Mouse (Mus musculus) mouse trophoblast stem cell (cell line): ENCODE data around the gene Creb5.

Experiments used
- in situ Hi-C, 2 experiments: fragments of 300-500 bp; cut with MseI, MboI; formaldehyde crosslinking; loops; 2 replicates in 1 of 2; 3 replicates in 1 of 2; pipeline ENCODE4 v1.15.1; 2025

The Creb5 gene

DNA sequence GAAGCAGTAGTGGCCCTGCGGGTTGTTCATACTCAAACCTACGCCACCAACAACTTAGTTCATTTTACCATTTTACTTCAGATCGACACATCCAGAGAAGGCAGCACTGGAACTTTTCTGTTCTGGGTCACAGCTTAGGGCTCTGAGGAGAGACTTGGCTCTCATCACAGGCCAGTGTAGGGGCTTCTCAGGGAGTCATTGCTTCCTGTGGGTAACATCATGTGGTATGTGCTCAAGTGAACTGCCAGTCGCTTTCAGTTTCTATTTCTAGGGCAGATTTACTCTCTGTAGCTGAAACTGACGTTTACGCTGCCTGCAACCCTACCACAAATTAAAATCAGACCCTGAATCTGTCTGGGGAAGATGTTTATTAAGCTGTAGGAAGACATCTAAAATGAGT, 302.7 kb downstream of the Creb5 start:
- in situ Hi-C loops = no loop called here

DNA sequence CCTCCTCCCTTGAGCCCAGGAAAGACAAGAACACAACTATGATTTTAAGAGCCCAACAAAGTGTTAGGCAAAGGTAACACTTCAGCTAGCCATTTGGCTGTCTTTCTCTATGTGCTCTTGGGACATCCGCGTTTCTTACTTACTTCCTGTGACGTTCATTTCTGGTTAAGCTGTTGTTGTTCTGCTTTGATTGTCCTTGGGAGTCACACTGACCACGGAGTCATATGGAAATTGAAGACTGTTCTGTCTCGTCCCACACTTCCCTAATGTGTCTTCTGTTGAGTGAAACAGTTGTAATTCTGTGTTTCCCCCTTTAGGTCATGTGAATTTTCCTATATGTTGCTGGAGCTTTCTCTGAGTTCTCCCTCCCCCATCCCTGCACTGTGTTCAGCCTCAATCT, 305.2 kb downstream of the Creb5 start:
- in situ Hi-C loops = no loop called here

DNA sequence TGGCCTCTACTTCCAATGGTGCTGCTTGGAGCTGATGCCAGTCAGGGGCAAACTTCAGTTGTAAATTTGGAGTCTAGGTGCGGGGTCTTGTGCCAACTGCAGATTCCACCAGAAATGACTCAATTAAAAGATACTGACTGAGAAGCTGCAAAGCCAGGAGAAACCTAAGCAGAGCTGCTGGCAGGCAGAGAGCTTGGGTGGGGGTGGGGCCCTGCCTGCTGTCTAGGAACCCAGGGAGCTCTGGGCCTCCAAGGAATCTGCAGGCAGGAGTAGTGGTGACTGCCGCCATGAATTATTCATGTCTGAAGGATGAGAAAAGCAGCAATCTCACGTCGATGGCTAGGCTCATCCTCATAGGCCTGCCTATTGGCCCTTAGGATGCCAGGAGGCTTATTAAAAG, 306.5 kb downstream of the Creb5 start:
- in situ Hi-C loops = no loop called here

DNA sequence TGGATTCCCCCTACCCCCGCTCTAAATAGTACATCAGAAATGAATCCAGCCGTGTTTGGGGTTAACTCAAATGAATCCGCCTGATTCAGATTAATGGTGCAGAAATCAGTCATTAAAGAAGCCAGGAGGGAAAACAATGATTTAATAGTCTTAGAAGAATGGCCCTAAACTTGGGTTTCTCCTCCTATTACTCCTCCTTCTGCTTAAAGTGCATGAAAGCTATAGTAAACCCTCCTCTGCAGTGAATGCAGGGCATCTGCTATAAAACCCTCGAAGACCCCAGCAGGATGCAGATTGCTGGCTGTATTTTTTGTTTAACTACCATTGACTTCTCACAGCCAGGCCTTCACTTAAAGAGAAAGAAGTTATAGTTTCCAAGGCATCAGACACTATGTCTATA, 307.2 kb downstream of the Creb5 start:
- in situ Hi-C loops = no loop called here

DNA sequence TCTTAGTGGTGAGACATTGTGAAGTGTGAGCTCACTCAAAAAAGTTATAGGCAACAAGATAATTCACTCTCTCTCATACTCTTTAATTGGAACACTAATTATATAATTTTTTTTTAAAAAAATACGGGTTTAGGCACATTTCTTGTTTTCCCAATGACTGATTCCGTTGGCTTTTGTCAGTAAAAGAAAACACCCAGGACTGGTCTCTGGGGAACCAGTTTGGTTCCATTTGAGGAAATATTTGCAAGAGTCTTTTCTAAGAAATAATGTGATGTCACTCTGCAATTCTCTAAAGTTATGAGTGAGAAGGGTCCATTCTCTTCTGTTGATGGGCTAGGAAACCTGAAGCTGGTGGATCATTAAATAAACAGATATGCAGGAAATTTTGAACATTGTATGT, 309.3 kb downstream of the Creb5 start:
- in situ Hi-C loops = no loop called here

DNA sequence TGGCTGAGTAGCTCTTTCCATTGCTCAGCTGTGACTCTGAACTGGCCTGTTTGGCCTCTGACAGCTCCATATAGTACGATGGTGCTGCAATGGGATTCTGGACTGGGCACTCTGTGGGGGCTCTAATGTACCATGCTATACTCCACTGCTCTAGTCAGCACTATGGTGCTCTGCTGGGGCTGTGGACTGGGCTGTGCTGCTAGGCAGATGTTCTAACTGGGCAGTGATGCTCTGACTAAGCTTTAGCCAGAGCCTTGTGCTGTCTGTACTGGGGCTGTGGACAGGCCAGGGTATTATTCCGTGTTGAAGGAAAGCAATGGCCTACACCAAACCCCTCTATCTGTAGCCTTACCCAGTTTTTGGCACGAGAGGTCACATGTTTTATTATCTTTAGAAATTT, 316.0 kb downstream of the Creb5 start:
- in situ Hi-C loops = no loop called here

DNA sequence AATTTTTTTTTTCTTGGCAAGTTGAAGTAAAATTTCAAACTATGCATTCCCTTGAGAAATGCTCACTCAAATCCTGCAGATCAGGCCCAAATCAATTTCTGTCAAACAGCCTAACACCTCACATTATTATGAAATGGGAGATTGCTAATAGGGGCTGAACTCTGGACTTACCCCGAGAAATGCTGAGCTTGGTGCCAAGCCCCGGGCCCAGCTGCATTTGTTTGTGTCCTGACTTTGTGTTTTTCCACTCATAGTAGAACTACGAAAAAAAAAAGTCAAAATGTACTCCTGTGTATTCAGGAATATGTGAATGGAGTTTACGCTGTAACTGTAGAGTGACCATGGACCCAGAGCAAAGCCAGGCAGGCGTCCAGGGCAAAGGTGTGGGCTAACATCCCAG, 316.6 kb downstream of the Creb5 start:
- in situ Hi-C loops = no loop called here

DNA sequence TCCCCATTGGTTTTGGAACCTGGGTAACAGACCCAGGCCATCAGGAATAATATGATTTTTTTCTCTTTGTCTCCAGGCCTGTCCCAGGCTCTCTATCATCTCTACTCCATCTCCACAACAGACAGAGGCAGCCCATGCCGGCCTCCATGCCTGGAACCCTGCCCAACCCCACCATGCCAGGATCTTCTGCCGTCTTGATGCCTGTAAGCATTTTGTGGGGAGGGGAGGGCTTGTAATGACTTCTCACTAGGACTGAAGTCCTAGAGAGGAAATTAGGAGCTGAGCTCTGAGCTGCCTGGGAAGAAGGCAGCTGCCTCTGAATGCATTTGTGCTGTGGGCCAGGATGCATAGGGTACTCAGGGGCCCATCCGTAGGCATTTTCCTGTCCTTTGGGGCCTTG, 317.3 kb downstream of the Creb5 start:
- in situ Hi-C loops = no loop called here

DNA sequence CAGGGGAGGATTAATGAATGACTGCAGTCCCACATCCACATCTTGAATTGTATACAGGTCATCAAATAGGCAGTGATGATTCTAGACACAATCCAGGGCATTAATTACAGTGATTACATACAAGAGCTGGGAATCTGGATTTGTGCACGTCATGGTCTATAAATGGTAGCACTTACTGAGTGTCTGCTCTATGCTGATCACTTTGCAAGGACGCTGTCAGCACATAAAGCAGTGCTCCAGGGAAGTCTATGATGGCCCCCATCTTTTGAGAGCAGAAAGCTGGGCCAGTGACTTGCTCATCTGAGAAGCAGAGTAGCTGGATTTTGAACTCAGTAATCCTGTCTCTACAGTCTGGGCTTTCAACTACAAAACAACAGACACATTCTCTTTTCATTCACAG, 318.1 kb downstream of the Creb5 start:
- in situ Hi-C loops = no loop called here

DNA sequence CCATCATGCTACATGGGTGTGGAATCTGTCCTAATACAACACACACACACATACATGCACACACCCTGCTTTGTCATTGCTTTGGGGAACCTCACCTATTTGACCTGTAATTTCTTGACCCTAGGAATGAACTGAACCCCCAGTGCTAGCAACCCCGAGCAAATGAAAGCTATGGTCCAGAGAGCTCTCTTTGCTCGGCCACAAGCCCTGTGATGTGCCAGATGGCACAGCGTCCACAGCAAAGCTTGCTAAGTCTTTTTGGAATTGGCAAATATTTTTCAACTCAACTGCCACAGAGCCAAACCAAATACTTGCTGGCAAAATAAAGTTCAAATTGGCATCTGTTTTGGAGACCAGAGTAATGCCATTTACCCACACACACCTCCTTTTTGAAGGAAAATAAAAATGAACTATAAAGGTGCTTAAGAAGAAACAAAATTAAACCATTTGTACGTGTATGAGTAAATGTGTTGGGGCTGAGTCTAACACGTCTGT, 324.4 kb downstream of the Creb5 start:
- in situ Hi-C loops = no loop called here

DNA sequence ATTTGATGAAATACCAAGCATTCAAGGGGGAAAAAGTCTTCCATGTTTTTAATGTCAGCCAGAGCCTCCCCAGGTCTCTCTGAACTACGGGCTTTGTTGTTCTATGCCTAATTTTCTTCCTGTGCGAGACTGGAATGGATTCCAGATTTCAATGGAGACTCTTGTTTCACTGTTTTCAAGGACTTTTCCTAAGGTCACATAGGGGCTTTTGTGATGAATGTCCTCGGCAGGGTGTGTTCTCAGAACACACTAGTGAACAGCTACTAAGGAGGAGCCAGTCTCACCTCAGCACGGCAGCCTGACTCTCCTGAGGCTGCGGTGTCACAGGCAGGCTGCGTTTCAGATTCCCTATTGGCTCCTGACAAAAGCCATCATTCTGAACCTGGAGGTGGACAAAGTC, 325.6 kb downstream of the Creb5 start:
- in situ Hi-C loops = no loop called here

DNA sequence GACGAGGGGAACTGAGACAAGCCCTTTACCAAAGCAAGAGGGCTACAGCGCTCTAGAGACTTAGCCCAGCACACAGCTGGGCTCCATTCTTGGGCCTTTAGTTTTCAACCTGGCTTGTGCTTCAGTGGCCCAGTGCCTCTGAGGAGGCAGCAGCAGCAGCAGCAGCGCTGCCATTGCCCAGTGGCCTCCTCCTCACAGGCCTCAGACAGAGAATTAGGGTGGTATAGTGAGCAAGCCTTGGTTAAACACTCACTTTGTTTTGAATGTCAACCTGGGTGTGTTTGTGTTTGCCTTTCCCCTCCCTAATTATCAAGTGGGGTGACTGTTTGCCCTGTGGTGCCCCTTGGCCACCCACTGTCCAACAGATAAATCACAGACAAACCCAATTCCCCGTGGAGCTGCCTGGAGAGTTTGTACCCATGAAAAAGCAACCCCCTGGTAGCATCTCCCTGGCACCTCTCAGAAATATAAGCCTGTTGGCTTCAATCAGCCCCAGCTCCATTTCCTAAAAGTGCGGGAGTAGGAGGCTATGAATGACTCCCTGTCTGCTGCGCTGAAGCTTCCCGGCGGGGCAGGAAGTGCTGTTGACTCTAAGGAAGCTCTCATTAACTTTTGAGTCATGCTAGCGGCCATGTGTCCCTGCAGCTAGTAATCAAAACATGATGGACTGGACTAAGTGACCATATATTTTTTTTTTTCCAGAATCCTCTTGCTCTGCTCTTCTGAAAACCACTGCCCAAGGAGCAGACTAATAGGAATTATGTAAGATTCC, 328.6 kb downstream of the Creb5 start:
- in situ Hi-C loops = no loop called here

DNA sequence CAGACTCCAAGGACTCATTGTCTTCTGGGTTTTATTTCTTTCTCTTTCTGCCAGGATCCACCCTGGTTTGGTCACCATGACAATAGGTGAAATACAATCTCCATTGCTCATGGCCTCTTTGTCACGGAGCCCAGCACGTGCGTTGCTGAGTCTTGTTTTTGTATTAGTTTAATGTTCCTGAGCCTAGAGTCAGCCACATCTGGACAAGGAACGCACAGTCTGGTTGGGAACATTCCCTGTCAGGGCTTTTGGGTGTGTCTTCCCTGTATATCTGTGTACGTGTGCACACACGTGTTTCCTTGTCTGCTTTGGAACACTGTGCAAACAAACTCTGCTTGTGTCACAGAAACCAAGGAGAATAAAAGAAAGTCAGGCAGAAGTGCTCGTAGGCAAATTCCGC, 331.1 kb downstream of the Creb5 start:
- in situ Hi-C loops = no loop called here

DNA sequence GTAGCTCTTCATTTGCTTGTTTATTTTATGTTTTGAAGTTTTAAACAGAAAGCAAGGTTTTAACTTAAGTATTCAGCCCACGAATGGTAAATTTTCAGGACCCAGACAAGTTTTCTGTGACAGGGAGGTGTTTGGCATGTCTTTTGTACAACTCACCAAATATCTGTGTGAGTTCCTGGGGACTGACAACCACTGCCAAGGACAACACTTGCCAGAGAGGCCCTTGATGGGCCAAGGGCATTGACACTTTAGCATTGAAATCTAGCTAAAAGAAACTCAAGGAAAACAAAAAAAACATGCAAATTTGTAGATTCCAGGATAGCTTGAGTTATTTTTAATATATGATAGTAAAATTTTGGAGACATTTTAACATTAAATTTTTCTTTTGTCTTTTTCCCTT, 332.6 kb downstream of the Creb5 start:
- in situ Hi-C loops = no loop called here

DNA sequence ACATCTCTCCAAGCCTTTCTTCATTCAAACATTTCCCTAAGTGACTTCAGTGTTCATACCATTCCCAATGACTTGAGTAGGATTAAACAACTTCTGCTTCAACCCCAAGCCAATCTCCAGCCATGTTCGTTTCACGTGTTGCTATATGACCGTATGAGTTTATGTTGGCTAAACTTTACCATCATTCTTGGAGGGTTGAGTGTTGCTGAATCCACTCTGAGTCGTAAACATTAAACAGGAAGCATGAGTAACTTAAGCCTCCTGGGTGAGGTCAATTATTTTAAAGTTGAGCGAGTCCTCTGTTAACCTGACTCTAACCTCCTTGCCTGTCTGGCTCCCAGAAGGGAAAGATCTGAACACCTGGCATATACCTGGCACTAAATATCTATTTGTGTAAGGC, 334.2 kb downstream of the Creb5 start:
- in situ Hi-C loops = no loop called here

DNA sequence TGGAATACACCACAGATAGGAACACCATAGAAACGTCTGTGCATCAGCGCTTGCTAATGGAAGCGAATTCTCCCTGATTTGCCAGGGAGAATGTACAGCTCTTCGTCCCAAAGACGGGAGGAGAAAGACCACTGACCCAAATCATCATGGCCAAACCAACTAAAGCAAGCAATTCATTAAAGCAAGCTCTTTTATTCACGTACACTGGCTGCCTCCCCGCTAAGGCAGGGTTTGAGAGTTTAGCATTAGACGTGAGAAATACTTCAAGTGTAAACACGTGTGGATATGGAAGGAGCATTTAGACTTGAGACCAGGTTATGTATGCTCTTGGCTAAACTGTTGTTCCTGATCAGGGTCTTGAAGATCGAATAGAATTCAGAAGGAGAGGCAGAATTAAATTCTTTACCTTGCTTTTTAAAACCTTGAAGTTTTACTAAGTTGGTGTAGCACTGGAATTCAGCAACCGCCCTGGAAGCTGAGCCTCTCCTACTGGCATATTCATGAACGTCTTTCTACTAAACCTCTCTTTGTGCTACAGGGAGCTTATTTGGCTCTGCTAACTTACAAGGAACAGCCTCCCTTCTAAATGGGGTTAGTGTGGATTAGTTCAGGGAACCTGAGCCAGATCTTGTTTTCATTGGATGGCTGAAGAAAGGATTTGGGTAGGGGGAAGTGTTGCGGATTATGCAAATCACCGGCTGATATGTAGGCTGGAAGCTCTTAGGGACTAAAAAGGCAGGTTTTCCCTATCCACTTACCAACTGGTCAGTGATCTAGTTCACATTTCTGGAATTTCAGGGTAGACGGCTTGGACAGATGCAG, 337.6 kb downstream of the Creb5 start:
- in situ Hi-C loops = no loop called here

DNA sequence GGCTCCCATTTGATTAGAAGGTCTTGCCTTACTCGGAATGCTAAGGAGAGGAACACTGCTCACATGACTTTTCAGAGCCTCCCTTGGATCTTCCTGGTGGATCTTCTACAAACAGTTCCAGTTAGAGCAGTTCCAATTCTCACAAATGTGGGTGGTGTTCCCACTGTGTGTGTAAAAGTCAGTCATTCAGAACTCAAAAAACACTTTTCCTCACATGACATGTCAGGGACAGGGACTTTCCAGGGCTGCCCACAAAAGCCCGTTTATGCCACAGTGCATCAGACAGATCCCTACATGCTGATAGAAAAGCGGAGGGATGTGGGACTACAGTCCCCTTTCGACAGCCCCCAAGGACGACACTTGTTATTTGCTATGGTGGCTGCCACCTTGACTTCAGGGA, 339.0 kb downstream of the Creb5 start:
- in situ Hi-C loops = no loop called here

DNA sequence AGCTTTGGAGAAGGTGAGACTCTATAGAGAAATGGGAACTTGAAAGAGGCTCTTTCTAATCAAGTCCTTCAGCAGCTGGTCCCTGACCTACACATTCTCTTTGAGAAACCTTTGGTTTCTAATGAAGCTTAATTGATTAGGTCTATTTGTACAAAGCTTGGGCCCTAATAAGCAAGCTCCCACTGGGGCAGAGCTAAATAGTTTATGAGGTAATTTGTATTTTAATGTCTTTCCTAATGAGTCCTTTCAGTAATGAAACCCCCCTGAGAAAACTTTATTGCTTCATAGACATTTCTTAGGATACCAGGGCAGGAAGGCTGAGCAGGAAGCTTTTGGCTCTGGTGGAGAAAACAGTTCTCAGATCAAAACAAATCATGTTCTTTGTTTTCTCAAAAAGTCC, 341.6 kb downstream of the Creb5 start:
- in situ Hi-C loops = no loop called here

DNA sequence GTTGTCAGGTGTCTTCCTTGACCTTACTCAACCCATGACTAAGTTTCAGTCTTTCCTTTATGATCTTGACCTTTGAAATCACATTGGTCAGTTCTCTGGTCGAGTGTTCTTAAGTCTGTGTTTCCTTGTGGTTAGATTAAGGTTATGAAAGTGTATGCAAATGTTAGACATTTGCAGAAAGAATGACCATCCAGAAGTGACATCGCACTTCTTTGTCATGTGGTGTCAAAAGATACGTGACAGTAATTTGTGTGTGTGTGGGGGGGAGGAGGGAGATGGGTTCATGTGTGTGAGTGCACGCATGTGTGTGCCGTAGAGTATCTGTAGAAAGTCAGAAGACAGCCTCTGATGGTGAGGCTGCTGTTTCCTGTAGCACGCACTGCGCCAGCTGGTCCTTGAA, 348.4 kb downstream of the Creb5 start:
- in situ Hi-C loops = no loop called here

DNA sequence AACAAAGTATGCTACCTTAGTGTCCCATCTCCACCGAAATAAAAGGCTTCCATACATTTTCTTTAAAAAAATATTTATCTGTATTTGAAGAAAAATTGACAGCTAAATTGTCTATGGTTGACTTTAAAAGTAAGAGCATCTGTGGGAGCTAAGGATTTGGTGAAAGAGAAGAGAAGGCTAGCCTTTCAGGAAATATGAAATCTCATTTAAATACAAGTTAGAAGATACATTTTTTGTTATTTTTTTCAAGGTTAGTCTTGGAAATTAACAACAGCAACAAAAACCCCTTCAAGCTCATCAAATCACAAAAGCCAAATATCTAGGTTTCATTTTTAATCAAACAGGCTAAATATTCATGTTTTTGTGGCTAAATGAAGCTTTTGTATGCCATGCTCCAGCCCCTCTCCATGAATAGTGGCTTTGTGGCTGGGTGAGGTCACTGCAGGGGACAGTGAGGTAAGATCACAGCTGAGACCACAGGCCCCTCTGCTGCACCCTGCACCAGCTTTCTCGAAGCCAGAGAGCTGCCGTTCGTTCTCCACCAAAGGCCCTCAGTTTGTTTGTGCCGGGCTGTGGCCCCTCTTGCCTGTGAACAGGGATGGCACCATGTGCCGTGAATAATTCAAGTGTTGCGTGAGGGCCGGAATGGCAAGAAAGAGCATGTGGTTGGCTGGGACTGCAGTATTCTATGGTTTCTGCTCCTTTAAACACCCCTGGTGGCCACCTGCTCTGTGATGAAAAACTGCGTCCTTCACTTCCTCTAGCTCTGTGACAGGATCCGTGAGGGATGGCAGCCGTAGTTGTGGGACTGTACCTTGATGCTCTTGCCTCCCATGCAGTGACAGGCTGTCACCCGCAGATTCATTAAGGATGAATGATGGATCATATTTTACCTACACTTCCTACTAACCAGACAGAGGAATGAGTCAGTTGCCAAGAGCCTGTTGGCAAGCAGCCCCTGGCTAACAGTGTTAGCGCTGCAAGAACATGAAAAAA, 350.6 kb downstream of the Creb5 start:
- in situ Hi-C loops = no loop called here

DNA sequence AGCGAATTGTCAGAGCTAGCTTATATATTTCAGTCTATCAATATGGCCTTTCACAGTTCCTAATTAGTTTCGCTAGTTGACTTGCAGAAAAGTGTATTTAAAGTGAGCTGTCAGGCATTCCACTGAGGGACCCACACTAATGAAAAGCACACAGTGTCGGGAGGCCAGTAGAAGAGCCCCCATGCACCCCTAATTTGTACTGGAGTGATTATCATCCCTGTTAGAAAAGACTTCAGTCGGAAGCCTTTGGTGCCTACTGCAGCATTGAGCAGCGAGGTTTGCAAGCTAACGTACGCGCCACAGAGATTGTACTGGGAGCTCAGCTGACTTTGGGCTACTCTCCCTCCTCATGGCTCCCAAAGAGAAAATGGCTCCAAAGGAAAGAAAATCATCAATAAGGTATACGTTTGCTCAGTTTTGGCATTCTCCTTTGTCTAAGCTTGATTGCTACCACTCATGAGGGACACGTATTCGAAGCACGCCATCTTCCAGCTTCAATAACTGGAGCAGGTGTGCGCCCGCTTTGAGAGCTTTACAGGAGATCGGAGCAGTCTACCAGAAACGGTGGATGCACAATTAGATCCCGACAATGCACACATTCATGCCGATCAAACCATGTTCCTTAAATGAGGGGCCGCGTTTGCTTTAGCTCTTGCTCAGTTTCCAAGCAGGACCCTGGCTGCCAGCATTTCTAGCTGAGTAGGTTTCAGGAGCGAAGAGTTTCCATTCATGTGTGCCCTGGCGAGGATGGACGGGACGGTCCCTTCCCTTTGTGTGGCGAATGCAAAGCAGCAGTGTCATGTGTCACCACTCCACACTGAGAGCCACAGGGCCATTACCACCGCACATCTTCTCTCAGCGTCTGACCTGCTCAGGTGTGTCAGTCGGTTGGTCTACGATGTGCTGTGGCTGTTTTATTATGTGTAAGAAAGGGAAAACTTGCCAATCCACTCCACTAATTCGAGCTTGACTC, 354.8 kb downstream of the Creb5 start:
- in situ Hi-C loops = no loop called here
